Mouse (Mus musculus) right cerebral cortex, postnatal 25 days (tissue): ENCODE results near the gene Ltv1.
"Not testable (repeated sequence)": the region's sequence is repeated elsewhere in the genome, so short reads cannot be mapped to it uniquely, and the experiment has no call there.

ENCODE experiments used
- DNase-seq: peaks from one replicate; pipeline ENCODE4 v3.0.0; 2022

Gene Ltv1

DNA sequence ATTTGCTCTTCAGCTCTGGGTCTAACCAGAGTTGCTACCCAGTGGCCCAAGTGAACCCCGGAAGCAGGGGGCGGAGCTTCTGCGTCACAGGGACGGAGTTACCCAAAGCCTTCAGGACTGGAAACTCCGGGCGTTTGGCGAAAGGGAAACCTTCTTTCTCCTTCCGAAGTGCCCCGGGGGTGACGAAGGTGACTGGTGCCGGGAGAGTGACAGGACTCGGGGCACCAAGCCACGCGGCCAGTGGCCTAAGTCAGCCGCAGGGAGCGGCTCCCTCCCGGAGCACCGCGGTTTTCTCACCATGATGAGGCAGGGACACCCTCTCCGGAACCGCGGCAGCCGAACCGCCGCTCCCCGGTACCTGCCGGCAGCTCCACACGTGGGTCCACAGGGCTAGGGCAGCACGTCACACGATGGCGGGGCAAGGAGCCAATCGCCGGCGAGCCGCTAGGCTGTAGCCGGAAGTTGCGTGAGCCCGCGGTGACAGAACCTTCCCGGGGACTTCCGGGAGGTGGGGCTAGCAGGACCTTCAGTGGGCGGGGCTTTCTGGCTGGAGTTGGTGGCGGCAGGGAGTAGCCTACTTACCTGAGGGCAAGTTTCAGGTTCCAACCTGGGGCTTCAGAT lies at the start of gene Ltv1:
Gene Ltv1, minus strand, starts transcription at position 438 of the 621 bp plus-strand sequence.
- DNase-seq, result peak; percentile 96

DNA sequence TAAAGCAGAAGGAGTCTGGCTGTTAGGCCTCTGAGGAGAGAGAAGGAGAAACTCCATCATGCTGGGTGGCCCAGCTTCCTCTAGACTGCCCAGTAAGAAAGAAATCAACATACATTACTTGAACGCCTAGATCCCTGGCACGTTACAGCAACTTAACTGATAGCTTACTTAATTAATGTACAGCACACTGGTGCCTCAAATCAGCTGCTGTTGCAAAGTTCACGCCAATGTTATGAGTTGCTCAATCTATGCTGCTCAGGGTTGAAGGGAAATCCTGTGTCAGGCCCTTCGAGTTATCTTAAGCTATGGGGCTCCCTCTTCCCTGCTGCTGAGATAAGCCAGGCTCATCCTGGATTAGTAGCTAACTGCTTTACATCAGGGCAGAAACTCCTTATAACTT lies 47.5 kb upstream of the Ltv1 start:
- DNase-seq, result no peak

DNA sequence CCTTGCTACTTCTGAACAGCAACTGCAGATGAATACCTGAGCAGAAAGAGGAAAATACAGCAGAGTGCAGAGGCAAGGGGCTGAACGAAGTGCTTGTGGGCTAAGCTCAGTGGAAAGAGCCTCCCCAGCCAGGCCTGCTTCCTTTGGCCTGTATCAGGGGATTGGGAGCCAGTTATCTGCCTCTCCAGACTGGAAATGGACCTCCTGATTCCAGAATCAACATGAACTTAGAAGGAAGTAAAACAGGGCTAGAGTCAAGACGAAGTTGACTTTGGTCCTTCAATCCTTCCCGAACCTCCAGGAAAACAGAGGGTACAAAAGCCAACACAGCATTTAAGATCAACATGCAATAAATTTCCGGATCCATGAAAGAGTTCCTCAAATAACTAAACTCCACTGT lies 45.2 kb upstream of the Ltv1 start:
- DNase-seq, result no peak

DNA sequence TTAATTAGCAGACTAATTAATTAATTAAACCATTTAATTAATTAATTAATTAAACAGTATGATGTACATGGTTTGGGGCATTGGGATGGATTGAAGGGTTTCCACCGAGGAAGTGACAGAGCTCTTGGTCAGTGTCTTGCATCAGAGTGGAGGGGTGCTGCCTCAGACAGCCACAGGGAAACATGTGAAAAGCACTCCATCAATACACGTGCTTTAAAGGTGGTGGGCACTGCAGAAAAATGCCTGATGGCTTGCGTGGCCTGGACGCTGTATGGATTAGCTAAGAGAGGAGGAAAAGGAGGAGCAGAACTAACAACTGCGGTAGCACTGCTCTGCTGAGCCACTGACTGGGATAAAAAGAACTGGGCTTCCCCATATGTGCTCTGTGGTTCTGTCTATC lies 43.9 kb upstream of the Ltv1 start:
- DNase-seq, result no peak

DNA sequence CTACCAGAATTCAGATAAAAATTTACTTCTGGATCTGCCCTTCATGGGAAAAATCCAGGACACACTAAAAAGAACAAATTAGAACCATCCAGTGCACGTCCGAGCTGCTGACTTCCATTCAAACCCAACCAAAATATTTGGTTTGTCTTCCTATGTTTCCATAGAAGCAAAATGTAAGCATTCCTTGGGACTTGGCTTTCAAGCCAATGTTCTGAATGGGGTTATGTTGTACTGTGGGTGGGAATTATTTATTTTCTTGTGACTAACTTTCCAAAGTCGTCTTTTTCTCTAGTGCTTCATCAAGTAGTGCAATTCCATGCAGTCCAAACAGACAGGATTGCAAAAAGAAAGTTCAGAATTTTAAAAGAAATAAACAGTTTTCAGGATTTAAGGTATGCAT lies 41.5 kb upstream of the Ltv1 start:
- no peak for DNase-seq

DNA sequence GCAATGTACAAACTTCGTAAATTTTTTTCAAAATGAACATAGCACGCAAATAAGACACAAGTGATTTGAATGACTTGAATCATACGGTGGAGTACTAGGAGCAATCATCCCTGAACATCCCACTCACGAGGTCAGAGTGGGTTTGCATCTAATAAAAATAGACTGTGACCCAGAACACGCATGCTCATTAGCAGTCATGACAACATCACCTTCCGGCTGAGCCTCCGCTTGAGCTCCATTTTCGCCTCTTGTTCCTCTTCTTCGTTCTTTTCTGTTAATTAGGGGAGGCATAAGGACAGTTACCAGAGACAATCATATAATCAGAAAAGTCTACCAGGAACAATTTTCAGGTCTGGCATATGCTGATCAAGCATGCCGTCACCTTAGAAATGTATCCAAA lies 41.0 kb upstream of the Ltv1 start:
- DNase-seq, result no peak

DNA sequence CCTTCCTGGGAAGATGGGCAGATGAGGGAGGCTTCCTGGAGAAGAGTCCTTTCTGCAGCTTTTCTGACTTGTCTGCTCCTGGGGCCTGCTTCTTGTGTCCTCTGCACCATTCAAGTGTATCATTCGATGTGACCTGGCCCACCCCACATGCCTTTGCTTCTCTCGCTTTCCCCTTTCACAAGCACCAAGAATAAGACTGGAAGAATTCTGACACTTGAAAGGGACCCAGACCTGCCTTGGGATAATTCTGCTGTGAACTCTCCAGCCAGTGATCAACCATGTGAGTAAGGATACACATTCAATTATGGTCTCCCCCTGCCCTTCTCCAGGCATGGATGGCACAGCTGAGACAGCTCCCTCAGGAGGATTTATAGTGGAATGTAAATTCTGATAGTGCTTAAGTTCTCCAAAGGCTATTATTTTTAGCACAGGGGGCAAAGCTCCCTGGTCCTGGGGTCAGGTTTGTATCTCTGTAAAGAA lies 40.2 kb upstream of the Ltv1 start:
- DNase-seq, result no peak

DNA sequence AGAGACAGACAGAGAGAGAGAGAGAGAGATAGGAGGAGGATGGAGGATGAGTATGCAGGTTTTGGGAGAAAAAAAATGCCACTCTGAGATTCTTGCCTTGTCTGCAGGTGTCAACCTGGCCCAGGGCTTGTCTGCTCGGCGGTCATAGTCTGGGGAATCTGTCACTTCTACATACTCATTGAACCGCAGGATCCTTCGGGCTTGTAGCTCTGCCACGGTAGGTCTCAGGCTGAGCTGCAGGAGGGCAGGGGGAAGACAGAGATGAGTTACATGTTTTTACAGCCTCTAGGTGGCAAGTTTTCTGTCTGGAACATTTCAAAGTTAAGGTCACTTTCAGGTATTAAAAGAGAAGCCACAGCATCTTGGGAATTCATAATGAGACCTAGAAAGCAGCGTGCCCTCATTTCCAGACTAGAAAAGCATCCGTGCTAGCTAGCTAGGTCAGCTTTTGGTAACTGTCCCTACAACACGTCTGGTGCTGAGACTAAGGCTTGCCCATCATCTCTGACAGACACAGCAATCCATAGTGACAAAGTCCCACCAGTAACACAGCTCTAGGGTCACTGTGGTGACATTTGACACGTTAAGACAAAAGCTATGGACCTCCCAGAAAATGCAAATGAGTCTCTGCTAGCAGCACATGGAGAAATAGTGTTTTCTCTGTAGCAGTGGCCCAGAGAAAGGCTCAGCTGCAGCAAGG lies 39.6 kb upstream of the Ltv1 start:
- DNase-seq, result no peak

DNA sequence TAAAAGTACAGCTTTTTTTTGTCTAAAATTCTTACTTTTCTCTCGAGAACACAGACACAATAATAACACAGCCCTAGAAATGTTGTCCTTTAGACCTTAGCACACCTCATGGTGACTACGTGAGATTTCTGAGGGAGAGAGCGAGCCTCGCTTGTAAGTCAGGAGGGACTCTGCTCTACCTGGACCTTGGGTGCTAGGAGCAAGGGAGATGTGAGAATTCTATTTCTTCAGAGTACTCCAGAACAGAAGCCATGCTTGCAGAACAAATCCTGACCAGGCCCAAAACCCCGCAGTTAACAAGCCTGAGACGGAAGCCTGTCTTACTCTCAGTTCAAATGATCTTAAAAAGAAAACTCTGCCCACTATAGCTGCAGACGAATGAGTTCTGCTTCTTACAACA lies 37.7 kb upstream of the Ltv1 start:
- no peak for DNase-seq

DNA sequence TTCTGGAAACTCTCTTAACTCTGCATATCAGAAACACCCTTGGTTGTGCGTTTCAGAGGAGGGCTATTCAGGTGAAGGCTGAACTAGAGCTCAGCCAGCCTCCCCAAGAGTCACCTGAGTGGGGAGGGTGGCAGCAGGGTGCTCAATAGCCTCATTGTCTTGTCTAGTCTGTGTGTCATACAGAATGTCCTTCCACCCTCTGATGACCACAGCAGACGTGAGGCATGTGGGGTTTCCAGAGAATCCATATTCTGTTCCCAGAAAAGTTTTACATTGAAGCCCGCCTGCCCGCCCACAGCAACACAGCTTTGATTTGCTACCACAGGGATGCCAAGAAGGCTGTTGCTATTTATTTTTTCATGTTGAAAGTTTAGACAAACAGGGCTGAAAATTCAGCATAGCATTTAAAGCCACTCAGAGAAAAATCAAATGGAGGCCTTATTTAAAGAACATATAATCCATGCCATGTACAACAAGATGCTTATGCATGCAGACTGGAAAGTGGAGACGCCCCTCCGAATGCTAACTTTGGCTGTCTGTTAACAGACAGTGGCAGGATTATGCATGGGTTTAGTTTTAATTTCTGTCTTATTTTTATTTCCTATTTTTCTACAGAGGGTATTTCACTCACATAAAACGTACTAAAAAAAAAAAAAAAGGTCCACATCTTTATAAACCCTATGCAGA lies 32.6 kb upstream of the Ltv1 start:
- DNase-seq, result no peak

DNA sequence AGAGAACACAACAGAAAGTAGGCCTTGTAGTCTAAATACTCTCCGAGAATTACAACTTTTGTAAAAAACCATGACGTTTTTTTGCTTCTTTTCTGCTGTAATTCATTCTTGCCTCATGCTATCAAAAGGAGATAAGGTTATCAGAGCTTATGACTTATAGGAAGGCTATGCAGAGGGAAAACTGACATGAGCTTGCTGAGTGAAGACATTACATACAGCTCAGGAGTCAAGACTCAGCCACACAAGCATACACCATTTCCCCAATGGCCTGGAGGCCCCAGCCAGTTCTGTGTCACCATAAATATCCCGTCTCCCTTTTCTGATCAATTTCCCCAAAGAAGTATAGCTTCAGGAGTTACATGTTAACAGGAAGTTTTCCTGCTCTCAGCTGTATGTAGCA lies 29.2 kb upstream of the Ltv1 start:
- DNase-seq, result no peak

DNA sequence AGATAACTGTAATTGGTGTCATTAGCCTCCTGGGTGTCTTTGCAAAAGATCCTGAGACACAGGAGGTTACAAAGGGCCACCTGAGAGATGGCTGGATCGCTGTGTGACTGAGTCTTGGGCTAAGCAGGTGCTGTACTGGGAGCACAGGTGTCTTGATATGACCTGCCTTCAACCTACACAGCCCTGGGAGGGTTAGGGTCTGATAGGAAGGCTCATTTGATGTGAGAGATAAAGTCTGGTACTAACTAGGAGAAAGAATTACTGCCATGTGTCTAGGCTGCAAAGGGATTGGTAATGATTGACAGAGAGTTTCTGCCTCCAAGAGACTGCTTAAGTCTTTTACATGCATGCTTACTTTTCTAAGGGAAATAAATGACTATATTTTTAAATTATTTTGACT lies 27.1 kb upstream of the Ltv1 start:
- no peak for DNase-seq

DNA sequence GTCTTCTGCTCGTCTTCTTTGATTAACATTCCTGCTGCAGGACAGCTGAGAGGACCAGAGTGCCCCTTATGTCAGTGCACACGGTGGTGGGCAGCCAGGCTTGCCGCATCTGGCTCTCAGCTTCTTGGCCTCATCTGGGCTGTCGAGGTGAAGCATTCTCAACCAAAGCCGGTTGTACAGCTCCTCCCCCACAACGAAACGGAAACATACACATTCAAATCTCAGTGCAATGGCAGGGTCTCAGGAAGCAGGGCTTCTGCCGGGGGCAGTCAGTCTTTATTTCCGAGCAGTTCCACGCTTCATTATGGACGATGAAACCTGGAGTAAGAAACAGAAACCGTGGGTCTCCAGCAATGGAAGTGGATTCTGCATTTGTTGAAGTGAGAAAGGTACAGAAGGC lies 21.0 kb upstream of the Ltv1 start:
- no peak for DNase-seq

DNA sequence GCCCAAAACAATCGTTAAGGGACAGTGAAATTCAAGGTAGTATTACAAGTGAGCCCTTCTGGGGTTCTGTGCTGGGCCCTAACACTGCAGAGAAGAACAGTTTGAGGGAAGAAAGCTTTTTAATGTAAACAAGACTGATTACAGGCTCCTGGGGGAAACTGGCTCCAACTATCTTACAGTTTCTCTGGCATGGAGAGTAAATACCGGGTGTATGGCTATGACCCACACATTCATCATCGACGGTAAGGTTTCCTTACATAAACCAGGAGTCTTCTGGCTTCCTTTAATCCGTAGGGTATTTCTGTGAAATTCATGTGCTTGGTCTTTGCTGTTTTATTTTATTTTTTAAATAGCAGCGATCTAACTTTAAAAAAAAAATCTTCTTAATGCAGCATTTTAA lies 19.9 kb upstream of the Ltv1 start:
- no peak for DNase-seq

DNA sequence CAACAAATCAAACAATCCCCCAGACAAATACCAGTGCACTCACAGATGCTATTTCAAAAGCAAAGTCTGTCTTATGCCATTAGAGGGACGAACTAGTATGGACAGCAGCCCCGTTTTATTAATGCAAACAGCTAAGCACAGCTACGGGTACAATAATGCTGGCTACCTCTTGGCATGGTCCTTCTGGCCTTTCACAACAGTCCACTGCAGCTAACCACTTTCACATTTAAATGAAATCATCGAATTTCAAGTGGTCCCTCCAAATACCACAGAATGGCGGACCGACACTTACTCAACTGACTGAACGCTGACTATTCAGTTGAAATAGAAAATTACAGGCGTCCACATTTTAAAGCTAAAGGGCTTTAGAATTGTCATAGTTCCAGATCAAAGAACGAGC lies 19.4 kb upstream of the Ltv1 start:
- no peak for DNase-seq

DNA sequence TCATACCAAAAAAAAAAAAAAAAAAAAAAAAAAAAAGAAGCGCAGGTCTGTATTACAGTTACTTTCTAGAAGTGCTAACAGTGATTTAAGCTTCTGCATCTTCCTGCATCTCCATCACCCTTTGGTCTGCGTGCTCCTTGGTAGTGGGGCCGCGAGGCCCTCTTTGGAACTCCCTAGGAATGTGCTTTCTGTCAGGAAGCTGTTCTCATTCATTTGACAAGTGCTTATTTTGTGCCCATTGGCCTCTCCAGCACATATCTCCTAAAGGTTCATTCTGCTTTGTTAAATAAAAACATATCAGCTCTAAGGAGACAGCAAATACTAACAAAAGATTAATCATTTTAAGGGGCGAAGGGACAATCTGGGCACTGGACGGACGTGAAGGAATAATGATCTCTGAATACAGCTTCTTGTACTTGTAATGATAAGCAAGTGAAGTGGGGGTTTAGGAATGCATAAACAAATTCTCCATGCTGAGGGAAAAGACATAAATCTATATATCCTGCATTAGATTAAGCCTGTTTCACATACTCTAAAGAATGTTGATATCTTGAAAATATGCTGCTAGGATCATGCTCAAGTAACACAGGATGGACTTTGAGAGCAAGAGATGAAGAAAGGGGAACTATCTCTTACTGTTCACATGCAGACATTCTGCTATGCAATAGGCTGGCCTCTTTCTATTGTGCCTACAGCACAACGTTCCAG lies 17.1 kb upstream of the Ltv1 start:
- DNase-seq, result no peak

DNA sequence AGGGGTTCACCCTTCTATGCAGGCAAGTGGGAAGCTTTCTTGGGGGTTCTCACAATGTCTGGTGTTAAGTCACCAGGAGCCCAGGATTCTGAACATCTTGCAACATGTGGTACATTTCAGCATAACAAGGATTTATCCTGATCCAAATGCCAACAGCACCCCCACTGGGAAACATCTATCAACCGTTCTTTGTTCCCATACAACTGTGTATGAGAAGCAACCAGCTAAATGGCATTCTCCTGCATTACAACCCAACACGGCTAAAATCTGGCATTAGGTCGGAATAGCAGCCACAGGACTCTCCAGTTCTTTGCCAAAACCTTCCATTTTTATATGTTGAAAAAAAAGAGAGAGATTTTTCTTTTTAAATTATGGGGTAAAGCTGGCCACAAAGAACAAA lies 16.5 kb upstream of the Ltv1 start:
- DNase-seq, result no peak

DNA sequence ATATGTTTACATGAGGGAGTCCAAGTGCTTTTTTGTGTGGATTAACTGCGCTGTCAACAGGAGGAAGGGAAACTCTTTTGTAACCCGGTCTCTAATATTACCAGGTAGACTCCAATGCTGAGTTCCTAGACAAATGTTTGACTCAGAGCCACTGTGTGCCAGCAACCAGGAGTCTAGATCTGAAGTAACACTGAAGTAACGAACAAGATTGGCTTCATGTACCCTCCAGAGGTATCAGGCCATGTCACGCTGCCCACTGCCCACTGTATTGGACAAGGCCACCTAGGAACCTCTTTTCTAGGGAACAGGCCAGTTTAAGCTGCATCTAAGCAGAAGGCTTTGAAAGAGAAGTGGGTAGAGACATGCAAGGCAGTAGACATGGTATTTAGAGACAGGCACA lies 16.1 kb upstream of the Ltv1 start:
- DNase-seq, result no peak

DNA sequence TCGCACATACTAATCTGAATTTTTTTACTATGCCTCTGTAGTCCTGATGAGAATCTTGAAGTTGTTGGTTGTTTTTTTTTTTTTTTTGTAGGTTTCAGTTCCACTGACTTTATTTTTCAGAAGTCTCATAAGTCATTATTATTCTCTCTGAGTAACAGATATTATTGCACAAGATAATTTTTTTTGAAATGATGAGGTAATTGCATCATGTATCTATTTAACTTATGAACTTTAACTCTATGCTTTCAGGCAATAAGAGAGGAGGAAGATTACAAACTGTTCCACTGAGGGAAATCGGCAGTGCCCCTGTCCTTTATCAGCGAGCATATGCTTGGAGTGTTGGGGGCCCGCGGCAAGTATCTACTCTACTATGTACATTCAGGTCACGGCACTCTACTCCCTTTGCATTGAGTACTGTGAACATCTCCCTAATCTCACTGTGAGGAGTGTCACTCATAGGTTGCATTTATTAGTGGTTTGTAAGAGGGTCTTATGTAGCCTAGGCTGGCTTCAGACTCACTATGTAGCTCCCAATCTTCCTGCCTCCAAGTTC lies 8.8 kb upstream of the Ltv1 start:
- DNase-seq, result no peak

DNA sequence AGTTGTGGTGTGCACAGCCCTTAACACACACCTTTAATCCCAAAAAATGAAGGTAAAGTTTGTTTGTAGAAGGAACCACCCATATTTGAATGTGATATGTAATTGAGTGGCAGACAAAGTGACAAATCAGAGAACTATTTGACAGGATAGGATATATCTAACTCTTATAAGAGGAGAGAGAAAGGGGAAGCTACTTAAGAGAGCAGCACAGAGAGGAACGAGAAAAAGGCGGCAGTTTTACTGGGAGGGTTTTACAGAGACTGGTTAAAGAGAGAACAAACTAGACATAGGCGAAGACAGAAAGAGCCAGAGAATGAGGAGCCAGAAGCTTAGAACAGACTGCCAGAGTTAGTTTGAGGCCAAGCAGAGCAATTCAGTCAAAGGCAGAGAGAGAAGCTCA lies 7.9 kb upstream of the Ltv1 start:
- DNase-seq, result no peak

DNA sequence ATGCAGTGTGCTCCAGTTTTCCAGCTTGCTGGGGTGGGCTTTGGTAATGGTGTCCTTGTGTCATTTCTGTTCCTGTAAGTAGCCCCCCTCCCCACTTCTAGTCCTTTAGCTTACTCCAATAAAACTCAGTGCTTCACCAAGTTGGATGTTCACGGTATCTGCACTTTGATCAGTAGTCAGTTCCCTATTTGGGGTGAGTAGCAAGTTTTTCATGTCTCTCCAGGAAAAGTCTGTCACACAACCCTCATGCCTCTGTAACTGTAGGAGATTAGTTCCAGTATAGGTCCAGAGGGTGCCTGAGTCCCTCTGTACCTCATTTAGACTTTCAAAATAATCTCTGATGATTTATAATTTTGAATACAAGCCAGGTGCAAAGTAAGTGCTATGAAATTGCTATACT lies 6.3 kb upstream of the Ltv1 start:
- DNase-seq, result no peak

DNA sequence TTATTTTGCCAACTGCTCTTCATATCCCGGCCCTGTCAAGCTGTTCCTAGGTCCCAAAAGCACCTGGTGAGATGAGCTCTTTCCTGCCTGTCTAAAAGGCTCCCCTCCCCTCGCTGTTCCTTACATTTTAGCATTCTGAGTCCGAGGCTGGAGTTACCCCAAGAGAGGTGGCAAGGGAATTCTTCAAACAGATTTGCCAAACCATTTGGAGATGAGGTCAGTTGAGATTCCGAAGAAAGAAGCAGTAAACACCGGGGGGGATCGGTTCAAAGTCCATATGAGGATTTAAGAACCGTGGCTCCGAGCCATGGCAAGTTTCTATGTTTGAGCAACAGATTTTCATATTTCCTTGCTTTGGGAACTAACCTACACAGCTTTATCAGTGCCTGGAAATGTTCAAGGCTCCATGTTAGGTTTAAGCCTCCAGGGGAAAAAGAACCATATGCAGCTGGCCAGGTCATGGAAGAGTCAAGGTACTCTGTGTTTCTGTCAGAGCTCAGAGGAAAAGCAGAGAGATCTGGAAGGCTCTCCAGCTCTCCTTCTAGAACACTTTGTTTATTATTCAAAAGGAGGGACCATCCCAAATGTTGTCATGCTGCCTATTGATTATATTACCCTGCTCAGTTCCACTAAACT lies 4.0 kb upstream of the Ltv1 start:
- no peak for DNase-seq

DNA sequence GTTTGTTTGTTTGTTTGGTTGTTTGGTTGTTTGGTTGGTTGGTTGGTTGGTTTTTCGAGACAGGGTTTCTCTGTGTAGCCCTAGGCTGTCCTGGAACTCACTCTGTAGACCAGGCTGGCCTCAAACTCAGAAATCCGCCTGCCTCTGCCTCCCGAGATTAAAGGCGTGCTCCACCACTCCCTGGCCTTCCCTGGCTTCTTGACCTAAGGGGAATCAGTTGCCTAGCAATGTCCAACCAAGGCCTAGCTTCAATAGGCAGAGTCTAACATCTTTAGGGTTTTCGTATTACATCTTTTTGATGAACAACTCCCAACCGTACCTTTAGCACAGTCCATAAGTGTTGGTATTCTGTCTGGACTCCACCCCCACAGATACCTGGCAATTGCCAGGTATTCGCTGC lies 528 bp upstream of the Ltv1 start:
- DNase-seq, result not testable (repeated sequence)
